Mouse (Mus musculus) CH12.LX (cell line): ENCODE data around the gene Slc22a14. TPM values are rescaled to one million over a fixed set of nuclear protein-coding genes. Genes with fewer than 3 reads are reported as not detected.

Experiments
- DNase-seq: peaks from one replicate; pipeline ENCODE4 v3.0.0-alpha.2; 2013; ENCODE audit errors: extremely low read depth
- H3K27ac ChIP-seq: 2 replicates; pipeline ENCODE4 v1.5.1; 2012; ENCODE audit warnings: low read depth, mild to moderate bottlenecking, control low read depth, moderate library complexity; ENCODE audit not compliant: insufficient read depth
- H3K27me3 ChIP-seq: replicated peaks from 2 replicates; pipeline ENCODE3; 2012; ENCODE audit warnings: inconsistent platforms
- H3K36me3 ChIP-seq, 2 experiments: replicated peaks in 1 of 2; 2 replicates each; pipeline versions ENCODE3 to v1.6.1; 2012; ENCODE audit warnings: inconsistent platforms in 1 of 2, low read length in 1 of 2, mild to moderate bottlenecking in 1 of 2, mixed read lengths in 1 of 2, moderate library complexity in 1 of 2; ENCODE audit not compliant: control insufficient read depth in 1 of 2, insufficient read depth in 1 of 2
- H3K4me1 ChIP-seq, 2 experiments: 2 replicates each; pipeline ENCODE4 v1.6.1; 2012; ENCODE audit warnings: inconsistent platforms in 1 of 2, moderate library complexity in 1 of 2; ENCODE audit not compliant: insufficient read depth in 2 of 2, control insufficient read depth in 1 of 2
- H3K4me2 ChIP-seq: 2 replicates; pipeline ENCODE4 v1.6.1; 2012; ENCODE audit warnings: low read depth, mild to moderate bottlenecking, control low read depth; ENCODE audit not compliant: poor library complexity, insufficient read depth, severe bottlenecking
- H3K4me3 ChIP-seq, 3 experiments: fragments of 150-350 bp in 1 of 3; sonication (generic) in 1 of 3; replicated peaks in 1 of 3; 2 replicates each; pipeline versions ENCODE3 to v1.5.1; 2011 to 2012; ENCODE audit warnings: low read depth in 2 of 3, low read length in 2 of 3, mild to moderate bottlenecking in 2 of 3, moderate library complexity in 2 of 3, control low read depth in 1 of 3, improper control_type of control experiment in 1 of 3, inconsistent platforms in 1 of 3, mixed read lengths in 1 of 3; ENCODE audit not compliant: poor library complexity in 1 of 3
- H3K79me2 ChIP-seq: replicated peaks from 2 replicates; pipeline ENCODE4 v1.6.1; 2012; ENCODE audit warnings: mild to moderate bottlenecking, moderate library complexity; ENCODE audit not compliant: control insufficient read depth, poor library complexity, insufficient read depth, severe bottlenecking; ENCODE audit errors: extremely low read depth
- H3K9ac ChIP-seq: 2 replicates; pipeline ENCODE4 v1.6.1; 2012; ENCODE audit warnings: low read depth, mild to moderate bottlenecking, control low read depth, moderate library complexity; ENCODE audit not compliant: insufficient read depth
- H3K9me3 ChIP-seq: replicated peaks from 2 replicates; pipeline ENCODE3; 2012; ENCODE audit warnings: low read length, inconsistent platforms, mixed read lengths
- BHLHE40 ChIP-seq: IDR thresholded peaks from 2 replicates; pipeline ENCODE4 v1.6.1; 2011; ENCODE audit warnings: mild to moderate bottlenecking, low read depth, low read length, improper control_type of control experiment
- CHD2 ChIP-seq: IDR thresholded peaks from 2 replicates; pipeline ENCODE4 v1.6.1; 2011; ENCODE audit warnings: low read length, improper control_type of control experiment
- CTCF ChIP-seq, 2 experiments: IDR thresholded peaks in 1 of 2; conservative IDR thresholded peaks in 1 of 2; 2 replicates each; pipeline ENCODE4 v1.5.1; 2011 to 2012; ENCODE audit warnings: low read depth in 2 of 2, low read length in 2 of 2, improper control_type of control experiment in 1 of 2, inconsistent platforms in 1 of 2, mild to moderate bottlenecking in 1 of 2, moderate library complexity in 1 of 2
- ELF1 ChIP-seq: IDR thresholded peaks from 2 replicates; pipeline ENCODE4 v1.6.1; 2014; ENCODE audit warnings: low read depth, mild to moderate bottlenecking, inconsistent platforms, low read length, improper control_type of control experiment
- HCFC1 ChIP-seq: IDR thresholded peaks from 2 replicates; pipeline ENCODE4 v1.6.1; 2012; ENCODE audit warnings: low read depth, mild to moderate bottlenecking, inconsistent platforms, low read length, improper control_type of control experiment
- IRF4 ChIP-seq: IDR thresholded peaks from 2 replicates; pipeline ENCODE4 v1.6.1; 2014; ENCODE audit warnings: low read depth, mild to moderate bottlenecking, inconsistent platforms, low read length, improper control_type of control experiment
- JUN ChIP-seq: IDR thresholded peaks from 2 replicates; pipeline ENCODE4 v1.6.1; 2011; ENCODE audit warnings: low read depth, mild to moderate bottlenecking, low read length, improper control_type of control experiment, moderate library complexity; ENCODE audit not compliant: insufficient read depth
- JUND ChIP-seq: conservative IDR thresholded peaks from 2 replicates; pipeline ENCODE4 v1.6.1; 2011; ENCODE audit warnings: low read depth, low read length, improper control_type of control experiment
- KAT2A ChIP-seq: IDR thresholded peaks from 2 replicates; pipeline ENCODE4 v1.6.1; 2012; ENCODE audit warnings: low read length, improper control_type of control experiment, inconsistent platforms; ENCODE audit not compliant: insufficient replicate concordance
- MAX ChIP-seq: IDR thresholded peaks from 2 replicates; pipeline ENCODE4 v1.6.1; 2011; ENCODE audit warnings: low read length, improper control_type of control experiment
- MEF2A ChIP-seq: IDR thresholded peaks from 2 replicates; pipeline ENCODE4 v1.6.1; 2014; ENCODE audit warnings: low read depth, mild to moderate bottlenecking, inconsistent platforms, low read length, improper control_type of control experiment, borderline replicate concordance
- MXI1 ChIP-seq: IDR thresholded peaks from 2 replicates; pipeline ENCODE4 v1.6.1; 2011; ENCODE audit warnings: mild to moderate bottlenecking, low read depth, low read length, improper control_type of control experiment
- NRF1 ChIP-seq: IDR thresholded peaks from 2 replicates; pipeline ENCODE4 v1.6.1; 2014; ENCODE audit warnings: low read depth, mild to moderate bottlenecking, inconsistent platforms, low read length, improper control_type of control experiment, moderate library complexity
- POLR2A ChIP-seq: IDR thresholded peaks from 2 replicates; pipeline ENCODE4 v1.6.1; 2011; ENCODE audit warnings: low read depth, mild to moderate bottlenecking, improper control_type of control experiment, low read length
- POLR2AphosphoS2 ChIP-seq: IDR thresholded peaks from 2 replicates; pipeline ENCODE4 v1.6.1; 2011; ENCODE audit warnings: low read depth, low read length, improper control_type of control experiment
- RAD21 ChIP-seq: IDR thresholded peaks from 2 replicates; pipeline ENCODE4 v1.6.1; 2011; ENCODE audit warnings: low read depth, mild to moderate bottlenecking, low read length, improper control_type of control experiment, moderate library complexity
- SIN3A ChIP-seq: IDR thresholded peaks from 2 replicates; pipeline ENCODE4 v1.6.1; 2012; ENCODE audit warnings: low read length, improper control_type of control experiment, inconsistent platforms
- UBTF ChIP-seq: IDR thresholded peaks from 2 replicates; pipeline ENCODE4 v1.6.1; 2012; ENCODE audit warnings: low read depth, mild to moderate bottlenecking, inconsistent platforms, low read length, improper control_type of control experiment, moderate library complexity
- USF1 ChIP-seq: IDR thresholded peaks from 2 replicates; pipeline ENCODE4 v1.6.1; 2014; ENCODE audit warnings: low read depth, mild to moderate bottlenecking, inconsistent platforms, low read length, improper control_type of control experiment
- USF2 ChIP-seq: conservative IDR thresholded peaks from 2 replicates; pipeline ENCODE4 v1.6.1; 2011; ENCODE audit warnings: low read depth, low read length, improper control_type of control experiment
- ZMIZ1 ChIP-seq: IDR thresholded peaks from 2 replicates; pipeline ENCODE4 v1.6.1; 2012; ENCODE audit warnings: low read depth, mild to moderate bottlenecking, inconsistent platforms, low read length, improper control_type of control experiment
- dilution Hi-C: fragments of 300-500 bp; cut with MboI; formaldehyde crosslinking; loops from 2 replicates; pipeline ENCODE4 v1.14.3; 2020; ENCODE audit warnings: low sequenced_read_pairs; ENCODE audit not compliant: extremely low pct_unique_long_range_greater_than_20kb, extremely low pct_ligation_motif_present
- in situ Hi-C: fragments of 300-500 bp; cut with MboI; formaldehyde crosslinking; loops from 3 replicates; pipeline ENCODE4 v1.14.3; 2019; ENCODE audit warnings: low sequenced_read_pairs, low pct_ligation_motif_present, low pct_unique_long_range_greater_than_20kb, mixed read lengths
- polyA plus RNA-seq: library from polyadenylated mRNA; unstranded; fragments of >175 nt; gene quantifications from 2 replicates; pipeline ENCODE4 v1.2.1, GENCODE M21; 2012; ENCODE audit warnings: low read depth; ENCODE audit not compliant: insufficient read length
- total RNA-seq, 2 experiments: library from RNA; depleted of rRNA; stranded (reverse); fragments of 300-350 nt in 1 of 2; fragments of >200 nt in 1 of 2; gene quantifications; 2 replicates each; pipeline ENCODE4 v1.2.3; 2012 to 2014

Slc22a14 gene
- total and polyA plus RNA-seq, 3 experiments, result not detected

DNA sequence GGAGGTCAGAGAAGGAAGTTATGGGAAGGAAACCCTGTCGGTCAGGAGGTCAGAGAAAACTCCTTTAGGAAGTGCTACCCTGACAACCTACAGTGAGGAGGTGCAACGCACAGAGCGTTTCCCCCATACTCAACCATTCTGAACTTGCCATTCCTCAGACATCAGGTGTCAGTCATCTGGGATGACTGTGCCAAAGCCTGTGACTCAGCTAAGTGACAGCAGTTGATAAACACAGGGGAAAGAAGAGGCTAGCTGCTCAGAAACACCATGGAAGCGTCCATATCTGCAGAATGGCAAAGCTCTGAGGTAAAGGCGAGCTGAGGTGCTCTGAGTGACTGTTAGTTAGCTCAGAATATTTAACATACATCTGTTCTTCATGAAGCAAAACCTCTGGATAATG lies 107.2 kb downstream of the Slc22a14 start:
- Histone ChIP-seq H3K9ac (no peak overlapping the region), H3K79me2 (no peaks in the 10 kb centered on the region), H3K4me1 (peaks cover 18 to 76% of the 10 kb centered on the region in 2 experiments), H3K4me3 (no peak overlapping the region), H3K4me2 (no peak overlapping the region), H3K27ac (no peak overlapping the region), H3K36me3 (peaks cover 17 to 41% of the 10 kb centered on the region in 2 experiments)
- in situ Hi-C loops, result no loop called here
- DNase-seq, result no peak
- dilution Hi-C loops, result no loop called here
- TF ChIP-seq NRF1 (no peak), HCFC1 (no peak), RAD21 (no peak), ELF1 (no peak), SIN3A (no peak), UBTF (no peak), MAX (no peak), ZMIZ1 (no peak), BHLHE40 (no peak), USF1 (no peak), CTCF (conservative IDR thresholded peaks at IDR 0.05 in 1 of 2, IDR thresholded peaks at IDR 0.05 in 1 of 2; ENCODE audit: low read depth in 2 of 2, low read length in 2 of 2) (no peak), USF2 (no peak), CHD2 (no peak), KAT2A (no peak), MXI1 (no peak), POLR2AphosphoS2 (no peak), POLR2A (no peak), JUND (no peak)
- TF ChIP-seq, all 38 proteins: peak for 0
- Histone ChIP-seq H3K27me3 (no peaks in the 10 kb centered on the region), H3K9me3 (no peaks in the 10 kb centered on the region)

DNA sequence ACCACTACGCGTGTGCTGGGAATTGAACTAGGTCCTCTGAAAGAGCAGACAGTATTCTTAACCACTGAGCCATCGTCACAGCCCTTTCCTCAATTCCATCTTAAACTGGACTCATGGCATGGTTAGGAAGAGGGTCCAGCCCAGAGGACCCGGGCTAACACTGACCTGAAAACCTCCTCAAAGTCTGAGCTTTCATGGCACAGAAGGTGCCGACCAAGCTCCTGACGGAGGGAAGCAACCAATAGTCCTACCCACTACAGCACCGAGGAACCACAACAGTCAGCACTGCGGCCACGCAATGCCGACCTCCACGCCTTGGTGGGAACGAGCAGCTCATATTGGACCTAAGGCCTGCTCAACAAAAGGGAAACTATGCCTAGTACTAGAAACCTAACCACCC lies 109.2 kb downstream of the Slc22a14 start:
- dilution Hi-C loops (no loop called here), in situ Hi-C loops (no loop called here)
- no peak for DNase-seq
- Histone ChIP-seq H3K79me2 (no peaks in the 10 kb centered on the region), H3K27me3 (no peaks in the 10 kb centered on the region), H3K4me3 (no peak overlapping the region), H3K9ac (no peak overlapping the region), H3K4me1 (peaks cover 9 to 64% of the 10 kb centered on the region in 2 experiments), H3K36me3 (peaks cover 20 to 51% of the 10 kb centered on the region in 2 experiments), H3K27ac (no peak overlapping the region), H3K9me3 (no peaks in the 10 kb centered on the region), H3K4me2 (no peak overlapping the region)
- TF ChIP-seq JUND, result no peak
- no peak for TF ChIP-seq IRF4
- TF ChIP-seq KAT2A, result no peak
- TF ChIP-seq MEF2A, result no peak
- no peak for TF ChIP-seq JUN
